Mouse (Mus musculus): Measurements from ENCODE around the gene Pop4.

The Pop4 gene

DNA sequence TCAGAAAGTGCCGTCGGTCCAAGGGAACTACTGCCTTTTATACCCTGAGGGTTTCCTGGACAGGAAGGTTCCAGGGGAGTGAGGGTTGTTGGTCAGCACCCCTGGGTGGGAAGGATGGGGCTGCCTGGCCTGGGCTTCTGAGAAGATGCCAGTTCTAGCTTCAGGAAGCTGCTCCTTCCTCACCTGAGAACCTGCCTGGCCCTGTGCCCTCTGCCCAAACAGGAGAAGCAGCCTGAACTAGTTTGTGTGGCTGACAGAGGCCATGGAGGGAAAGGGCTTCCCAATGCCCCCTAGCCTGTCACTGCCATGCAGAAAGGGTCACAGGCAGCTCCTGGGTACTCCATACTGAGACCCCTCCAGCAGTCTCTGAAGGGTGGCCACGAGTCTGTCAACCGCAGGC is 51.7 kb downstream of the Pop4 start:
- peak; percentile 27 to 38 for DNase-seq

DNA sequence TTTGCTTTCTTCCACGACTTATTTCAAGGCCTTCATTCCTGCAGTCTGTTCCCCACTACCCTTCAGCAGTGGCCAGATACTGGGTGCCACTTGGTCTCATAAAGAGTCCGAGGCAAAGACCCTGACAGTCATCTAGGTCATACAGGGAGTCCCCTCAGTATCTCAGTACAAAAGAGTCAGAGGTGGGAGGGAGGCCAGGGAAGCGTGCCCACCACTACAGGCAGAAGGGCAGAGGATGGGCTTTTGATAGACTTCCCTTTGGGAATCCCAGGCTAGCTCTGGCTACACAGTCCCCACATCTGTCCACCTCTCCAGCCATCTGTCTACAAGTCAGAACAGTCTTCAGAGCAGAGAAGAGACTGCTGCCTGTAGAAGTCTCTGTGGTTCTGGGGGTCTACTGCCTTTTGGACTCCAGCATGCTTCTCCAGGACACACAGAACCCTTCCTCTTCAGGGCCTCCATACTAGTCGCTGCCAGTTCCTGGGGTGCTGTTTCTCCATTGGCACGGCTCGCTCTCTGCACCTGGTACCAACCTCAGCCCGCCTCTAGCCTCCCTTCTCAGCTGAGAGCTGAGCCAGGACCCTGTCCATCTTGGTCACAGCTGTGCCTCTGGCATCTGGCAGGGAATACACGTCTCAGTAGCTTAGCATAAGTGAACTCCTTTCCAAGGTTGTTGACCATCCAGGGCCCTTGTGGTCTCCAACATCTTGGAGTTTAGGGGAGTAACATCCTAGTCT is 52.4 kb downstream of the Pop4 start:
- DNase-seq: peak; percentile 57 to 63

DNA sequence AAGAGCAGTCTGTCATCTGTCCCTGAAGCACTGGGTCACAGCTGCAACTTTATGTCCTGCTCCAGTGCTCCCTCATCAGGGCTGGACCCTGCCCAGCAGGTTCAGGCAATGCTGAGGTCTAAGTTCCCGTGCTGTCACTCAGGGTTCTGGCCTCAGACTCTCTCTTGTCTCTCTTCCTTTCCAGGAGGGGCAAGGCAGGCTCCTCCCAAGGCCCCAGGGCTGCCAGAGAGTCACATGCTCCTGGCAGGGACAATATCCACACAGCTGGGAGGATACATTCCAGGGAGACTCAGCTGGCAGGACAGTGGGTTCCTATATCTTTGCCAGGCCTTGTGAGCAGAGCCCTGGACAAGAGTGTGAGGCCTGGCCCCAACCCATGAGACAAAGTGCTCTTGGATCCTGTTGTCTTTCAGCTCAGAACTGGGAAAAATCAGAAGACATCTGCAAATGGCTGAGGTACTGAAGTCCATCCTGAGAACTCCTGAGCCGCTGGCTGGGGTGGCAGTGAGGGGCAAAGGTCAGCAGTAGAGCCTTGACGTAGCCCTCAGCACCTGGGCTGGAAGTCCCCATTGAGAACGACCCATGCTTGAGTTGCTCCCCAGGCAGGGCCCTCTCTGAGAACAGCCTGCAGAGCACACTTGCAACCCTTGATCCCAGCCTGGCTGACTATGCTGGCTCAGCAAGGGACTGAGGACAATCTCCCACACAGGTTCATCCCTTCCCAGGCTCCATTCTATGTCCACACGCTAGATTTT is 53.6 kb downstream of the Pop4 start:
- DNase-seq: peak; percentile 67 to 69

DNA sequence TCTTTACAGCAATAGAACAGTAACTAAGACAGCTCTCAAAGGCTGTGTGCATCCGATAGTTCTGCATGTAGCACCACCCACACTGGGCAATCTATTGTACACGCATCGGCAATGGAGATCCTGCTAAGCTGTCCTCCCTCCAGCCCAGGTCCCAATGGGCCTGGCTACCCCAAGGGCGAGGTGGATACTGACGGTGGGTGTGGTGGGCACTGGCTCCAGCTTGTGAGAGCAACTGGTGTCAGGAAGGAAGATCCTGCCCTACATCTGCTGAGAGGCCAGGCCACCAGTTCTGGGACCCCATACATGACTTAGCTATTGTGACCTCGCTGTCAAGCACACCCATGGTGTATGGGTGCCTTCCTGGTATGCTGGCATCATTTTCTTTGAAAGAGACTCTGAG is 55.5 kb downstream of the Pop4 start:
- DNase-seq: no peak

DNA sequence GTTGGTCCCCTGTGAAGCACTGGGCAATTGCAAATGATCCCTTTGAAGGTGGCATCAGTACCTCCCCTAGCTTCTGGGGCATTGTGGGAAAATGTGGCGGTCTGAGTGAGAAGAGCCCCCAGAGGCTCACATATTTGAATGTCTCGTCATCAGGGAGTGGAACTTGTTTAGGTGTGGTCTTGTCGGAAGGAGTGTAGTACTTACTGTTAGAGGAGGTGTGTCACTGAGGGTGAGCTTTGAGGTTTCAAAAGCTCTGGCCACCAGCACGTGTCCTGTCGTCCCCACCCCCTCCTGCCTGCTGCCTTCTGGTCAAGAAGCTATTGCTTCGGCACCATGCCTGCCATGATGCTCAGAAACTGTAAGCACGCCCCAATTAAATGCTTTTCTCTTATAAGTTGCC is 55.9 kb downstream of the Pop4 start:
- DNase-seq: no peak

DNA sequence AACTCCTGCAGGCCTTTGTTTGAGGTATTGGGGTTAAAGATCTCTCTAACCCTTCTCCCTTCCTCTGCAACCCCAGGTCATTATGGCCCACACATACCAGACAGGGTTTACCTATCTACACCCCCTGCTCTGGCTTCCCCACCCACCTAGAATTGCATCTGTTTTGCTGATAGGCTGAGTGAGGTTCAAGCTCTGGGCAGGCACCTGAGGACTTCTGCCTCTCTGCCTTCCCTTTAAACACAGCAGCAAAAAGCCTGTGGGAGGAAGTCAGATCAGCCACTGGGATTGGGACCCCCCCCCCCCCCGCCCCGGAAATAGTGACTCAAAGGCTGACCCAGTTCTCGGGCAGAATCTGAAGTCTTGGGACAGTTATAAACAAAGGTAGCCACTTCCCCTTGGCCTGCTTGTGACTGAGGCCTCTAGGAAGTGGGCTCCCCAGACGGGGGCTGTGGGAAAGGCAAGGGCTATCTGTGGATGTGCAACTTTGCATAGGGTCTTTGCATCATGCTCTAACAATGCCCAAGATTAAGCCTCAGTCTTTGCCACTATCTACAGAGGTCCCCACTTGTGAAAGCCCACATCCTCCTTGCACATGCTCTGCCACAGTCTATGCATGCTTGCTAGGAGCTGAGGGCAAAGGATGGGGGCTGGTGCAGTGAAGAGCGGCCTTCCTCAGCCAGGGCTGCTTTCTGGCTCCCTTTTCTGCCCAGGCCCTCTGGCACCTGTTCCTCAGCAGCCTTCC is 56.6 kb downstream of the Pop4 start:
- DNase-seq: no peak

DNA sequence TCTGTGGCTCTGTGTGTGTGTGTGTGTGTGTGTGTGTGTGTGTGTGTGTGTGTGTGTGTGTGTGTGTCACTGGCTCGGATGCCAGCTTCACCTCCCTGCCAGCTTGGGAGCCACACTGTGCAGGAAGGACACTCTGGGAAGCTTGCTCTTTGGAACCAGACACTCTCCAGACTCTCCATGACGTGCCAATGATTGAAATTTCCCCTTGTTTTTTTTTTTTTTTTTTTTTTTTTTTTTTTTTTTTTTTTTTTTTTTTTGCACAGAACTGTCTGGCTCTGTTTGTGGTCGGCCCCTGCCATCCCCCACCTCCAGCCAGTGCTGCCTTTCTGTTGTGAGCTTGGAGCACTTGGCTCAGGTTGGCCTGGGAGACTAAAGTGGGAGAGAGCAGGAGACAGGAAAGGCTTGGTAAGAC is 58.6 kb downstream of the Pop4 start:
- DNase-seq: peak; percentile 72 to 76
